Mouse (Mus musculus): Measurements from ENCODE around the gene Muc20.

The Muc20 gene

DNA sequence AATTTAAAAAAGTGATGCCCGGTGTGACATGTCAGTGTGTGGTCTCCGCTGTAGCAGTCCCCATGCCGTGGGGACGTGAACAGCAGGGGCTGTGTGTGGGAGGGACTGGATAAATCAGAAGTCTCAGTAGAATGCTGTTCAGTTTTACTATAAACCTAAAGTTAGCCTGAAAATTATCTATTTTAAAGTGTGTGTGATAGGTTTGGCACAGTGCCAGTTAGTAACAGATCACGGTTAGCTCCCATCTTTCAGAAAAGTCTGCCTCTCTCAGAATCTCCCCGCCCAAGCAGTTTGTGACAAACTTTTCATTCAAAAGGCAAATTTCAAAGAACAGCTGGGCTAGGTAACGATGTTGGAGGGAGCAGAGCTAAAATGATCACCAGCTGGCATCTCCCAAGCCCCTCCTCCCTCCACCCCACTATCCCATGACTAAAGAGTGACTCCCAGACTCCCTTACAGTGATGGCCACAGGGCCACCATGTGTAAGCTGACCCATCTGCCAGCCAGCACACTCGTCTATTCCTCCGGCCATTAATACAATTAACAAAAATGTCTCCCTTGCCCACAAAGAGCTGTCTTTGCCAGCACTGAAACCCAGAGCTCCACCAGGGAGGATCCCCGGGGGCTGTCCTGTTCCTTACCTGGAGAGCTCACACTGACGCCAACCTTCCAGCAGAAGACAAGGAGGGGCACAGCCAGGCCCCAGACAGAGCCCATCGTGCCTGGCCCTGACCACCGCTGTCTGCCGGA, 384 bp downstream of the Muc20 start:
- DNase-seq (ENCODE audit: extremely low read depth, low read depth, low spot score), result no peak

- DNase-seq (ENCODE audit: extremely low read depth, low read depth, low spot score), result no peak
Observed at GRCm38 (mm10) chr16:32795177-32795576, 2.1 kb downstream of the Muc20 start.

GRCm38 (mm10) chr16:32790056-32790455, 7.2 kb downstream of the Muc20 start:
- DNase-seq (ENCODE audit: extremely low read depth, low read depth, low spot score), result no peak

DNA sequence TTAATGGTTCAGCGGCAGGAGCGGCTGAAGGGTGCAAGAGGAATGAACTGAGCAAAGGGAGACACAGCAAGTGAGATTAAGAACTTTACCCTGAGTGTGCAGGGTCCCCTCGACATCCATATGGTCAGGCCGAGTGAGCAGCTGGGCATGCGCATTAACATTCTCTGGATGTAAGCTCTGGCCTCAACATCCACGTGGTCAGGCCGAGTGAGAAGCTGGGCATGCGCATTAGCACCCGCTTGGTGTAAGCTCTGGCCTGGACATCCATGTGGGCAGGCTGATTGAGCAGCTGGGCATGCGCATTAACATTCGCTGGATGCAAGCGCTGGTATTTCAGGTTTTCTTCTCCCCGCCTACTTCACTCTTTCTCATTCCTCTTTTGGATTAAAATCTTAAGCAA, 12.4 kb downstream of the Muc20 start:
- DNase-seq (ENCODE audit: extremely low read depth, low read depth, low spot score), result no peak

- DNase-seq (ENCODE audit: extremely low read depth, low read depth, low spot score), result no peak
Observed at GRCm38 (mm10) chr16:32783324-32784062, 13.7 kb downstream of the Muc20 start.

- no peak for DNase-seq (ENCODE audit: extremely low read depth, low read depth, low spot score)
Observed at GRCm38 (mm10) chr16:32778956-32779355, 18.3 kb downstream of the Muc20 start.

DNA sequence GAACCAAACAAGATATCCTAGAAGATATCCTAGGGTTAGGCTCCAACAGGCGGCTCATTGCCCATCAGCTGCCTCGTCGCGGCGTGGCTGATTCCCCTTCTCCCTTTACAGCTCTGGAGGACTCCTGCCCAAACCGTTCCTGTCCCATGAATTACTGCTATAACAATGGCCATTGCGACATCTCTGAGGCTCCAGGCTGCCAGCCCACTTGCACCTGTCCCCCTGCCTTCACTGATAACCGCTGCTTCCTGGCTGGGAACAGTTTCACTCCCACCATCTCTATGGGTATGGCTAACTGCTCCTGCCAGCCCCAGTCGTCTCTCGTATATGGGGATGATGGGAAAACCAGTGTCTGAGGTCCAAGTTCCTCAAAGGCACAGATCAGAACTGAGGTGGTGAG, 20.6 kb downstream of the Muc20 start:
- no peak for DNase-seq (ENCODE audit: extremely low read depth, low read depth, low spot score)

GRCm38 (mm10) chr16:32766904-32767303, 30.3 kb downstream of the Muc20 start:
- DNase-seq (ENCODE audit: extremely low read depth, low read depth, low spot score), result no peak

GRCm38 (mm10) chr16:32764961-32765360, 32.3 kb downstream of the Muc20 start:
- no peak for DNase-seq (ENCODE audit: extremely low read depth, low read depth, low spot score)

DNA sequence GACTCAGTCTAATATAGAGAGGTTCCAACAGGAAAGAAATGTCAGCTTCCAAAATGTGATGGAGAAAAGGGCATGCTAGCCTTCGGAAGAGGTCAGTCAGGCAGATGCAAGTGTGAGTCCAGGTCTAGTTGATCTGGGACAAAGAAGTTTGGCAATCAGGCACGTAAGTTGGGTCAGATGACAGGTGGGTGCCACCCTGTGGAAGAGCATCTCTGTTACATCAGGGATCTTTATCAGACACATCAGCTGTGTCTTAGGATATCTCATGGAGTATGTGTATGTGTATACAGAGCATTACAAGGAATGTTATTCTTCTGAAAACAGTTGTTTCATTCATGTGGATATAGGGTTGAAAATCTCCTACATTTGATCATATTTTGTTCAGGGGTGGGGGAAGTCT, 32.7 kb downstream of the Muc20 start:
- no peak for DNase-seq (ENCODE audit: extremely low read depth, low read depth, low spot score)

DNA sequence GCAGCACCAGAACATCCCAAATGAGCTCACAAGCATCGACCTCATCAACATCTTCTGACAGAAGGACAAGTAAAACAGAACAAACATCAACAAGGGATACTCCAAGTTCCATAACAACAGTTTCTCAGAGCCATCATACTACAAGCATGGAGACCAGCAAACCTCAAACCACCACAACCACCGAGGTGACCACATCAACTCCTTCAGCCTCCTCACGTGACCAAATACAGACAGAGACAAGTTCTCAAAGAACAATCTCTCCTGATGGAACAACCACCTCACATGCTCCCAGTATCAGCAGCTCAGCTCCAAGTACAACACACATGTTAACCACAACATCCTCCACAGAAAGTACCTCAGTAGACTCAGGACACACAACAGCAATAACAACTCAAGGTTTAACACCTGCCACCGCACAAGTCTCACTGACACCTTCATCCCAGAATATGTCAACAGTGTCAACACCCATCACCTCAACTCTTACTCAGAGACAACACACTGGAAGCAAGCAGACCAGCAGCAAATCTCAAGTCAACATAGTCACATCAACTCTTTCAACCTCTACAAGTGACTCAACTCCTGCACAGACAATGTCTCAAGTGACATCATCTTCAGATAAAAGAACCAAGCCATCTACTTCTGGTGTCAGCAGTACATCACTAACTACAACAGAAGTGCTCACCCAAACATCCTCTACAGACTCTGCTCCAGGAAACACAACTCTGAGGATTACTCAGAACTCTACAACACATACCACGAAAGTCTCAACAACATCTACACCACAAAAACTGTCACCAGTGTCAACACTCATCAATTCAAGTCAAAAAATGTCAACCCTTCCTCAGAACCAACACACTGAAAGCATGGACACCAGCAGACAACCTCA, 46.8 kb downstream of the Muc20 start:
- DNase-seq (ENCODE audit: extremely low read depth, low read depth, low spot score), result no peak

DNA sequence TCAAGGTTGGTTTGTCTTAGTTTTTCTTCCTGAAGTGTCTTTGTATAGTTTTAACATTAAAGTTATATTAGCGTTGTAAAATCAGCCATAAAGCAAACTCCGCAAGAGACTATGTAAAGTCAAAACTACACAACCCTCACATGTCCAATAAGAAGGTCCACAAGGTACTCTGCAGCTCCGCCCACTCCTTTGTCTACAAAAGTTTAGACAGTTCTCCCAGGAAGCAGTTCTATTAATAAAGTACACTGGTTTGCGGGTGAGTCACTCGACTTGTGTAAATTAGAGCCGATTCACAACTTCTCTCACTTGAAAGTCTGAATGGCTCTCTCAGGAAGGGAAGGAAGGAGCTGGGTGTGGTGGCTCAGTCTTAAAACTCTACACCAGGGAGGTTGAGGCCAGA, 51.4 kb downstream of the Muc20 start:
- no peak for DNase-seq (ENCODE audit: extremely low read depth, low read depth, low spot score)

DNA sequence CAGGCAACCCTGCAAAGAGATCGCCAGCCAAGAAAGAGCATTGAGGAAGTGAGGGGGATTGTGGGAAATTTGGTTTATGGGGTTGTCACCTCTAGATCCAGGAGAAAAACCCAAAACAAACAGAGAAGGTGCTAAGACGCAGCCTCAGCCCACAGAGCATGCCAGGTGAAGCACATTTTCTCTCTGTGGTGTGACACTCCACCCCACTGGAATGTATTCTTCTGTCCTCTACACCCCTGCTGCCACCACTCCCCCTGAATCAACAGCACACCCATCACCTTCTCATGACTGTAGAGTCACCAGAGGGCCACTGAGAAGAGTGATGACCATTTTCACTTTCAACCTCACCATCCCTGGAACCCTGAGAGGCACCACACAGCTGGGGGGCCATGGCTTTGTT, 54.5 kb downstream of the Muc20 start:
- DNase-seq (ENCODE audit: extremely low read depth, low read depth, low spot score), result no peak

DNA sequence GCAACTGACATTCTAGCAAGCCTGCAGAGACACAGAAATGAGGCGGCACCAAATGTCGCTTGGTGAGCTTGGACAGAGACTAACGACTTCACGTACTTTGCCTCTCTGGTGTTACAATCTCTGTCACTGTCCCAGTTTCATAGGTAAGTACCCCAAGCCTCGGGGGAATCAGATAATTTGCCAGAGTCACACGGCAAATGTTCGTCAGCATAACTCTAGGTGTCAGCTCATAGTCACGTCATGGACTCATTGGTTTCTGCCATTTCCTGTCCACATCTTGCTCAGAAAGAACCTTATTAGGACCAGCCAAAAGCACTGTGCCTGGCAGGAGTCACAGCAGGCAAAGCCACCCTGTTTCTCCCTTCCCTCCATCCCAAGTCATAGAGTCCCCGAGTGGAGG, 55.9 kb downstream of the Muc20 start:
- DNase-seq (ENCODE audit: extremely low read depth, low read depth, low spot score), result no peak

DNA sequence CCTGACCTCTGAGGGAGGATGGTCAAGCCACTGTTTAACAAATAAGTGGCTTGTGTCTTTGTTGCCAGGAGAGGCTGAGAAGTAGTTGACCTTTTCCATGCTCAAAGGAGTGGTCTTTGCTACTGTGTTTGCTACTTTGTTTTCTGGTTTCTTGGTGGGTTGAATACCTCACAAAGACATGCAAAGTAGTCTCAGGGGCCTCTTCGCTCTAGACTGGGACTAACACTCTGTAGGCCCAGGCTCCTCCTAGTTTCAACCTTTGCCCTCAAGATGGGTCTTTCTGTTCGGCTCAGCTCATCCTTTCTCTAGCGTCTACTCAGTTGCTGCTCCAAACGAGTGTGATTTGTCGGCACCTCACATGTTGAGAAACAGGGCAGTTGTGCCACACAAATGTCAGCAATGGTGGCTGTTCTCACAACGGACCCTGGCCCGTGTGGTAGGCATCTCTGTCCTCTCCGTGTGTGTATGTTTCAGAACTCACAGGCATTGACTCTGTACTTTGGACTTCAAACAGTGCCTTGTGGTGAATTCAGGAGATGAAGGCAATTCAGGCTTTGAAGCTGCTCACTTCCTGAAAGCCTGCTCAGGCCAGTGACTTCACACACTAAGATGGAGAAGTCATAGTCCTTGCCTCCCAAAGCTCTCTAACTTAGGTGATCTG, 57.1 kb downstream of the Muc20 start:
- DNase-seq (ENCODE audit: extremely low read depth, low read depth, low spot score), result no peak

DNA sequence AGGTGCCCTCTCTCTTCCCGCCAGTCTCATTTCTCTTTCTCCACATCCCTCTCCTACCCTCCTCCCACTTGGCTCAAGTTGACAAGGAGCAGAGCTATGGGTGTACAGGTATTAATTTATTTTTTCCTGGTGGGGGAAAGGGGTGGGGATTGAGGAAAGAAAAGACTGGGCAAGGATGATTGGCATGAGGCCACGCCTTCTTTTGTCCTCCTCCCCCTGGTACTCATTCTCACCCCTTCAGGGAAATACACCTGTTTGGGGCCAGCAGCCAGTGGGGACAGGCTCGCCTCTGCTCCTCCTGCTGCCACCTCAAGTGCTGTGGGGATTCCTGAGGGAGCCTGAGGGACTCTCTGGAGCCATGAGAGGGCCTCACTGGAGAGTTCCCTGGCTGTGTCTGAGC, 61.2 kb downstream of the Muc20 start:
- no peak for DNase-seq (ENCODE audit: extremely low read depth, low read depth, low spot score)

GRCm38 (mm10) chr16:32735586-32735985, 61.6 kb downstream of the Muc20 start, which contains the start of gene Muc4:
Gene Muc4, plus strand, starts transcription at chr16:32735886.
- DNase-seq (ENCODE audit: extremely low read depth, low read depth, low spot score), result no peak

DNA sequence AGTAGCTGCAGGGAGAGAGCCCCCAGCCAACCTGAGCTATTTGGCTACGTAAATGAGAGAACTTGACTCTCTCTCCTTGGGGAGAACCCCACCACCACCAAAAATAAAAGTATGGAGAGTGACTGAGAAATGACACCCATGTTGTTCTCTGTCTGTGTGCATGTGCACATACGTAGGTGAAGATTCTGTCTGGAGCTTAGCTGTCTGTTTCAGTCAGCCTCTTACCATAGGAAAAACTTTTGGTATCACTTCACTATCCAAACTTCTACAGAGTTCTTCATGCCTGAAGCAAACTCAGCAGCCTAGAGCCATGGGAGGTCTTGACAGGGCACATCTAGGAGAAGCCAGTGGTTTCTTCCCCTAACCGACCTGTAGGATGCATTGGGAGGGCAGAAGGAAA, 64.0 kb downstream of the Muc20 start:
- no peak for DNase-seq (ENCODE audit: extremely low read depth, low read depth, low spot score)

DNA sequence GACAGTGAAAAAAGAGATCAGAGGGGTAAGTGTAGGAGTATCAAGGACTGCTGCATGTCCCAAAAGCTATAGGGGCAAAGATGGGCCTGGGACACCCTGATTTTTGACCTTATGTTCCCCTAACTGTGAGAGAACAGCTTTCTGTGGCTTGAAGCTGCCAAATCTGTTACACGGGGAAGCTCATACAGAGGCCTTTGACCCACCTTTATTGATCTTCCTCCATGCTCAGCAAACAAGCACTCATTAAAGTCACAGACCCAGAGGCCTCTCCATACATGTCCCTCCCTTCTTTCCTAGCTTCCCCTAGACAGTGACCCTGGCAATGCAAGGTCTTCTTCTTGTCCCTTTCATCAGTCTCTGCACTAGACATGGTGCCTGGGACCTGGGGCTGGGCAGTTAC, 68.5 kb downstream of the Muc20 start:
- no peak for DNase-seq (ENCODE audit: extremely low read depth, low read depth, low spot score)

DNA sequence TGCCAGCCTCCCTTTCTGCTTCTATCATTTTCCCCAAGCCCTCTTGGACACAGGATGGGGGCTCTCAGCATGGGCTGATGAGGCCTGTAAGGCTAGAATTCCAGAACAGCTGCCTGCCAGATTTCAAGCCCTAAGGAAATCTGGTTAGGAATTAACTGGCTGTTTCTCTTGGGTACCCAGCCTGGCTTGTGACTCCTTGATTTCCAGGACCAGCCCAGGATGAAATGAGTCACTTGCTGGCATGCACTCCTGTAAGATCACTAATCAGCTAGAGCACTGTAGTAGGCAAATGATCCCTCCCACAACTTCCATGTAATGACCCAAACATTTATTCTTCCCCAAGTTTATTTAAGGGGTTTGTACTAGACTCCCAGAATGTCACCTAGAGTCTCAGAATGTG, 69.0 kb downstream of the Muc20 start:
- no peak for DNase-seq (ENCODE audit: extremely low read depth, low read depth, low spot score)
